Mouse (Mus musculus) ovary, adult 18-20 months (tissue): ENCODE data around the gene Lsm2.
"Not testable (repeated sequence)": the region's sequence is repeated elsewhere in the genome, so short reads cannot be mapped to it uniquely, and the experiment has no call there.

Experiments
- DNase-seq: peaks from one replicate; pipeline ENCODE4 v3.0.0; 2022; ENCODE audit warnings: low spot score, mixed read lengths

Lsm2 gene

GRCm38 (mm10) chr17:34981690-34982180, at the start of gene Lsm2:
Lsm2 (plus strand) TSS chr17:34981862.
- peak; percentile 87 for DNase-seq

- DNase-seq = no peak
Observed at GRCm38 (mm10) chr17:34932287-34932686, 49.4 kb upstream of the Lsm2 start.

- no peak for DNase-seq
Observed at GRCm38 (mm10) chr17:34934031-34934430, 47.6 kb upstream of the Lsm2 start.

- no peak for DNase-seq
Observed at GRCm38 (mm10) chr17:34934830-34935229, 46.8 kb upstream of the Lsm2 start.

- no peak for DNase-seq
Observed at GRCm38 (mm10) chr17:34937960-34938505, 43.6 kb upstream of the Lsm2 start.

GRCm38 (mm10) chr17:34941344-34942041, 40.2 kb upstream of the Lsm2 start:
- no peak for DNase-seq

GRCm38 (mm10) chr17:34943128-34943815, 38.4 kb upstream of the Lsm2 start:
- DNase-seq = no peak

GRCm38 (mm10) chr17:34944362-34944761, 37.3 kb upstream of the Lsm2 start:
- no peak for DNase-seq

GRCm38 (mm10) chr17:34946486-34947140, 35.0 kb upstream of the Lsm2 start:
- no peak for DNase-seq

- DNase-seq = no peak
Observed at GRCm38 (mm10) chr17:34947606-34948005, 34.1 kb upstream of the Lsm2 start.

- not testable (repeated sequence) for DNase-seq
Observed at GRCm38 (mm10) chr17:34948721-34949552, 32.7 kb upstream of the Lsm2 start.

- DNase-seq = no peak
Observed at GRCm38 (mm10) chr17:34949553-34949969, 32.1 kb upstream of the Lsm2 start.

GRCm38 (mm10) chr17:34950514-34951455, 30.9 kb upstream of the Lsm2 start:
- DNase-seq = no peak

- no peak for DNase-seq
Observed at GRCm38 (mm10) chr17:34951636-34952377, 29.9 kb upstream of the Lsm2 start.

GRCm38 (mm10) chr17:34952378-34953040, 29.2 kb upstream of the Lsm2 start:
- peak; percentile 60 for DNase-seq

- DNase-seq = no peak
Observed at GRCm38 (mm10) chr17:34953258-34953657, 28.4 kb upstream of the Lsm2 start.

- DNase-seq = no peak
Observed at GRCm38 (mm10) chr17:34953904-34954303, 27.8 kb upstream of the Lsm2 start.

GRCm38 (mm10) chr17:34954831-34955230, 26.8 kb upstream of the Lsm2 start:
- no peak for DNase-seq

GRCm38 (mm10) chr17:34955884-34956283, 25.8 kb upstream of the Lsm2 start:
- no peak for DNase-seq
